Mouse (Mus musculus) heart, adult 2 months (tissue): ENCODE data around the gene Megf9. TPM values are rescaled to one million over a fixed set of nuclear protein-coding genes. Genes with fewer than 3 reads are reported as not detected.

ENCODE experiments used
- DNase-seq, 2 experiments: peaks; one replicate each; pipeline ENCODE4 v3.0.0; 2021
- H3K27ac ChIP-seq: fragments of 200-600 bp; 2 replicates; pipeline ENCODE4 v1.8.1; 2022
- H3K27me3 ChIP-seq: fragments of 200-500 bp; 2 replicates; pipeline ENCODE4 v1.6.1; 2012; ENCODE audit warnings: mild to moderate bottlenecking, low read length, inconsistent platforms, mixed read lengths; ENCODE audit not compliant: control insufficient read depth, insufficient read depth
- H3K36me3 ChIP-seq: fragments of 200-500 bp; 2 replicates; pipeline ENCODE4 v1.6.1; 2012; ENCODE audit warnings: low read length, inconsistent platforms; ENCODE audit not compliant: control insufficient read depth, insufficient read depth
- H3K4me1 ChIP-seq: fragments of 200-500 bp; 2 replicates; pipeline ENCODE4 v1.6.1; 2011; ENCODE audit warnings: low read length; ENCODE audit not compliant: control insufficient read depth, insufficient read depth
- H3K4me3 ChIP-seq: fragments of 200-600 bp; 2 replicates; pipeline ENCODE4 v1.8.1; 2022
- H3K79me2 ChIP-seq: fragments of 200-500 bp; replicated peaks from 2 replicates; pipeline ENCODE4 v1.6.1; 2012; ENCODE audit warnings: mild to moderate bottlenecking, inconsistent platforms, low read length, moderate library complexity, mixed read lengths; ENCODE audit not compliant: control insufficient read depth, insufficient read depth
- H3K9ac ChIP-seq: fragments of 200-500 bp; 2 replicates; pipeline ENCODE4 v1.6.1; 2012; ENCODE audit warnings: low read depth, mild to moderate bottlenecking, control low read depth, inconsistent platforms, low read length, mixed read lengths
- CTCF ChIP-seq: fragments of 200-600 bp; IDR thresholded peaks from 2 replicates; pipeline ENCODE4 v1.8.1; 2022; ENCODE audit warnings: antibody characterized with exemption, mild to moderate bottlenecking, moderate library complexity
- EP300 ChIP-seq: fragments of 200-500 bp; IDR thresholded peaks from 2 replicates; pipeline ENCODE4 v1.6.1; 2011; ENCODE audit warnings: low read depth, low read length, control low read depth; ENCODE audit not compliant: insufficient read depth
- POLR2A ChIP-seq: fragments of 200-500 bp; IDR thresholded peaks from 2 replicates; pipeline ENCODE4 v1.6.1; 2011; ENCODE audit warnings: mild to moderate bottlenecking, low read depth, low read length, control low read depth; ENCODE audit not compliant: insufficient read depth
- WGBS: fragments of 180-500 bp; shearing (Covaris S2); methylation state at CpG from one replicate; pipeline ENCODE4 v1.1.7; 2018; 5-methylcytosine and 5-hydroxymethylcytosine counted together
- intact Hi-C: fragments of 180-260 bp; cut with DNase I; formaldehyde crosslinking; loops from one replicate; pipeline ENCODE4 v1.15.1; 2025
- polyA plus RNA-seq: library from polyadenylated mRNA; depleted of rRNA; stranded (reverse); fragments of >200 nt; gene quantifications from 2 replicates; pipeline ENCODE4 v1.2.3, GENCODE M21; 2012
- total RNA-seq, 2 experiments: library from RNA; stranded (reverse); gene quantifications; 2 replicates each; pipeline ENCODE4 v1.2.3; 2021

Gene Megf9
- total and polyA plus RNA-seq, 3 experiments = 5.5 to 12.9 (median 10.8) TPM

- TF ChIP-seq CTCF = no peak
- no peak for TF ChIP-seq POLR2A
- no peak for TF ChIP-seq EP300
- H3K4me1 ChIP-seq = no peaks in the 10 kb centered on the region
- no peak overlapping the region for H3K27ac ChIP-seq
- H3K9ac ChIP-seq = no peak overlapping the region
- 49% methylated on average over 3 of the region's 3 CpGs for WGBS
- no peaks in the 10 kb centered on the region for H3K79me2 ChIP-seq
- no peaks in the 10 kb centered on the region for H3K36me3 ChIP-seq
- intact Hi-C loops = no loop called here
- no peak for DNase-seq
- no peak overlapping the region for H3K4me3 ChIP-seq
- no peaks in the 10 kb centered on the region for H3K27me3 ChIP-seq
These were observed 28.8 kb downstream of the Megf9 start for GRCm38 (mm10) chr4:70505951-70506350.

GRCm38 (mm10) chr4:70503827-70504226 lies 31.0 kb downstream of the Megf9 start:
- H3K79me2 ChIP-seq = no peaks in the 10 kb centered on the region
- 68% methylated on average over 1 of the region's 1 CpGs for WGBS
- intact Hi-C loops = no loop called here

GRCm38 (mm10) chr4:70499285-70499684 lies 35.5 kb downstream of the Megf9 start:
- Histone ChIP-seq H3K36me3 (no peaks in the 10 kb centered on the region), H3K9ac (no peak overlapping the region), H3K27ac (no peak overlapping the region), H3K79me2 (no peaks in the 10 kb centered on the region), H3K27me3 (no peaks in the 10 kb centered on the region), H3K4me3 (no peak overlapping the region), H3K4me1 (no peaks in the 10 kb centered on the region)
- WGBS = 85% methylated on average over 3 of the region's 3 CpGs
- DNase-seq = peak in 1 of 2 experiments; percentile 2
- TF ChIP-seq CTCF = no peak
- TF ChIP-seq POLR2A = no peak
- TF ChIP-seq EP300 = no peak
- intact Hi-C loops = no loop called here

More at GRCm38 (mm10) chr4:70503827-70504226, 31.0 kb downstream of the Megf9 start:
- Histone ChIP-seq H3K4me1 (no peaks in the 10 kb centered on the region), H3K27ac (no peak overlapping the region), H3K9ac (no peak overlapping the region), H3K36me3 (no peaks in the 10 kb centered on the region), H3K27me3 (no peaks in the 10 kb centered on the region), H3K4me3 (no peak overlapping the region)
- TF ChIP-seq EP300 (no peak), POLR2A (no peak), CTCF (no peak)
- no peak for DNase-seq

GRCm38 (mm10) chr4:70496978-70497377 lies 37.8 kb downstream of the Megf9 start:
- Histone ChIP-seq H3K4me3 (no peak overlapping the region), H3K27me3 (no peaks in the 10 kb centered on the region)
- intact Hi-C loops = no loop called here

GRCm38 (mm10) chr4:70489792-70490191 lies 45.0 kb downstream of the Megf9 start:
- H3K9ac ChIP-seq = no peak overlapping the region
- H3K4me1 ChIP-seq = no peaks in the 10 kb centered on the region
- no peak for DNase-seq
- no peak overlapping the region for H3K4me3 ChIP-seq
- H3K27ac ChIP-seq = no peak overlapping the region
- no peaks in the 10 kb centered on the region for H3K36me3 ChIP-seq
- intact Hi-C loops = no loop called here
- no peaks in the 10 kb centered on the region for H3K27me3 ChIP-seq
- no peak for TF ChIP-seq CTCF
- no peak for TF ChIP-seq POLR2A
- no peak for TF ChIP-seq EP300
- 58% methylated on average over 2 of the region's 2 CpGs for WGBS
- no peaks in the 10 kb centered on the region for H3K79me2 ChIP-seq

More at GRCm38 (mm10) chr4:70496978-70497377, 37.8 kb downstream of the Megf9 start:
- no peak for TF ChIP-seq EP300
- 79% methylated on average over 1 of the region's 1 CpGs for WGBS
- H3K79me2 ChIP-seq = no peaks in the 10 kb centered on the region
- H3K36me3 ChIP-seq = no peaks in the 10 kb centered on the region
- H3K27ac ChIP-seq = no peak overlapping the region
- H3K9ac ChIP-seq = no peak overlapping the region
- H3K4me1 ChIP-seq = no peaks in the 10 kb centered on the region
- no peak for DNase-seq

- intact Hi-C loops = no loop called here
- 92% methylated on average over 3 of the region's 3 CpGs for WGBS
- H3K9ac ChIP-seq = no peak overlapping the region
These were observed 46.4 kb downstream of the Megf9 start for GRCm38 (mm10) chr4:70488415-70488814.

More at GRCm38 (mm10) chr4:70488415-70488814, 46.4 kb downstream of the Megf9 start:
- Histone ChIP-seq H3K4me1 (no peaks in the 10 kb centered on the region), H3K4me3 (no peak overlapping the region), H3K27ac (no peak overlapping the region), H3K79me2 (no peaks in the 10 kb centered on the region), H3K36me3 (no peaks in the 10 kb centered on the region), H3K27me3 (no peaks in the 10 kb centered on the region)
- no peak for TF ChIP-seq EP300
- TF ChIP-seq CTCF = no peak
- TF ChIP-seq POLR2A = no peak
- no peak for DNase-seq
